8 mouse cellular contexts compared by ENCODE assay signal in the genomic region with DNA sequence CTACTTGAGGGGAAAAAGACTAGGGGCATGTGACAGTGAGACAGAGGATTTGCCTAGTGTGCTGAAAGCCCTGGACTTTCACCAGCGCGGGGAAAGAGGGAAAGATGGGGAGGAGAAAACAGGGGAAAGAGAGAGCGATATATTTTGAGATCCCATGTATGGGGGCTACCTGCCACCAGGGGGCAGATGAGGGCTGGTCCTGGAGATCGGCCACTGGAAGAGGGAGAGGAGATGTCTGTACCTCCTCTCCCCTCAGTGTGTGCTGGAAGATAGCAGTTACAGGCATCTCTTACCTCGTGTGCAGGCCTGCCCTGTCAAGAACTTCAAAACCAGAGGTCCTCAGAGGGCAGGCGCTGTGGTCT.
DNase-seq lines count a peak whose midpoint lies in the region; ATAC-seq and TF ChIP-seq lines count a peak whose summit lies in the region.

No protein-coding gene starts in this region.

- peak; percentile 69 for DNase-seq in layer of hippocampus, adult 11-12 months (ENCODE audit: low spot score)
- DNase-seq in layer of hippocampus, adult 9-10 months (ENCODE audit: low spot score), result no peak
- peak; percentile 88 for DNase-seq in embryo, embryonic 10 days (ENCODE audit: low spot score)
- peak; percentile 57 to 75 for DNase-seq in gastrocnemius, postnatal 4 days (ENCODE audit: low spot score in 2 of 2)
- peak; percentile 63 for DNase-seq in kidney, adult 11 months
- peak; percentile 78 for DNase-seq in liver
- DNase-seq in midbrain, postnatal 0 days (ENCODE audit: low spot score), result peak; percentile 80
- peak; percentile 34 to 56 for DNase-seq in spleen, postnatal 14 days (ENCODE audit: low spot score in 2 of 2)

- peaks cover 8% of the 10 kb centered on the region; the same call in 1 of the 2 replicates for H3K4me1 ChIP-seq in midbrain, postnatal 0 days (ENCODE audit: insufficient read depth, low read length)

- H3K4me2 ChIP-seq in midbrain, postnatal 0 days (ENCODE audit: low read depth, low read length, poor library complexity, severe bottlenecking), result peak overlapping the region; percentile 41

- WGBS in midbrain, postnatal 0 days, result 3% methylated on average over 6 of the region's 6 CpGs

- peak; percentile 91 for TF ChIP-seq CTCF in midbrain, postnatal 0 days (IDR thresholded peaks at IDR 0.05)

- H3K27ac ChIP-seq in midbrain, postnatal 0 days (ENCODE audit: low read depth, low read length), result no peak overlapping the region

- H3K36me3 ChIP-seq in midbrain, postnatal 0 days (ENCODE audit: insufficient read depth, low read length), result no peaks in the 10 kb centered on the region

- peak overlapping the region; percentile 16; the same call in 1 of the 2 replicates for H3K4me3 ChIP-seq in midbrain, postnatal 0 days (ENCODE audit: low read depth, low read length)

- H3K9ac ChIP-seq in midbrain, postnatal 0 days (replicated peaks; ENCODE audit: low read length, poor library complexity, severe bottlenecking), result no peak overlapping the region

- no peaks in the 10 kb centered on the region for H3K27me3 ChIP-seq in midbrain, postnatal 0 days (ENCODE audit: insufficient read depth, low read length)

- peak; percentile 80; the same call in 1 of the 2 replicates for ATAC-seq in midbrain, postnatal 0 days (ENCODE audit: low FRiP score)

- no peaks in the 10 kb centered on the region for H3K9me3 ChIP-seq in midbrain, postnatal 0 days (ENCODE audit: low read length)
